Mouse (Mus musculus) thymus, postnatal 14 days (tissue): ENCODE data around the gene Zfp950.

Source experiments
- DNase-seq: peaks from one replicate; pipeline ENCODE4 v3.0.0; 2021

Zfp950 gene

DNA sequence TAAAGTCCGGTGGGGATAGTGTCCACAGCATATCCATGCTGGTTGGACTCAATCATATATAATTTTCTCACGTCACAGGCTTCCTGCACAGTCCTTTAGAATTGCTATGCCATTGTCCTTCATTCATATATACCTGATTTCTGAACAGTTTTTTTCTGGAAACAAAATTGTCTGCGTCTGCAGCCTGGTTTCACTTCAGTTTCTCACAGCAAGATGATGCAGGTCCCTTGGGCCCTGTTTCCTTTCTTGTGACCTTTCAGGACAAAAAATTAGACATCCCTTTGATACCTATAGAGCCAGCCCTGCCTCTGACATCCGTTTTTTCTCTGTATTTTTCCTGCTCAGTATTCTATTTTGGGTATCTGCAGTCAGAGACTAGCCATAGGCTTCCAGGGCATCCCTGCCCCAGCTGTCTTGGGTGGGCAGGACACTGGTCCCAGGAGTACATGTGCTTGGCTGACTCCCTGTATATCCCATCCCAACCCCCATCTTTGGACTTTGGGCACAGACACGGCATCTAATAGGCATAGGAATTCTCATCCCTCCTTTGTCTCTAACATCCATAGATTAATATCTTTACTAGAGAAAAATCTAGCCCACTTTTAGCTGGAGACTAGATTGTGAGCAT lies 83.7 kb downstream of the Zfp950 start:
- no peak for DNase-seq

DNA sequence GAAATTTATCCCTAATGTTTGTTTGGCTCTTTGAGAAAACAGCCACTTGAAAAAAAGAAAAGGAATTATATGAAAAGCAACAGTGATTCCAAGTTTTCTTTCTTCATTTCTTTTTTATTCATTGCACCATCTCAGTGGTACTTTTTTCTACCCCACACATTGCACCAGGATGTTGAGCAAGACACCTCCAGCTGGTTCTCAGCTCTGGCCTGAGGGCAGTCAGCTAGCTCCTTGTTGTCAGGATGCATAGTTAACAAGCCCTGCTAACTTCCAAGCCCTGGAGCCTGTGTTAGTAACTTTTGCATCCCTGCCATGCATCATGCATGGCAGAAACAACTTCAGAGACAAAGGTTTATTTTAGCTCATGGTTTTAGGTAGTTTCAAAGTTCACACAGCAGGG lies 87.9 kb downstream of the Zfp950 start:
- DNase-seq = no peak

DNA sequence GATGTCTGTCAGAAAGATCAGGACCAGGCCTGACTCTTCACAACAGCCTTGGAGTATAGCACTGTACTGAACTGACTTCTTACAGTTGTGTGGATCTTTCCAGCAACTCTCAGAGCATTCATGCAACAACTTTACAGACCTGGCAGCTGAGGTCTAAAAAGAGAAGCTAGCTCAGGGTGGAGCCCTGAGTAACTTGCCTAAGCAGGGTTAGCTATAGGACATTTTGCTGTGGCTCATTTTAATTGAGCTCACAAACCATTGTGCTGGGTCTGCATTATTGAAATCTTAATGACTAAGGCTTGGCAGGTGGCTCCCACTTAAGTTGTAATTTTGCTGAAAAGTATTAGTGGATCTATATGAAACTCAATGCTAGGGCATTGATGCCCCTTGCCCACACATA lies 88.6 kb downstream of the Zfp950 start:
- no peak for DNase-seq

DNA sequence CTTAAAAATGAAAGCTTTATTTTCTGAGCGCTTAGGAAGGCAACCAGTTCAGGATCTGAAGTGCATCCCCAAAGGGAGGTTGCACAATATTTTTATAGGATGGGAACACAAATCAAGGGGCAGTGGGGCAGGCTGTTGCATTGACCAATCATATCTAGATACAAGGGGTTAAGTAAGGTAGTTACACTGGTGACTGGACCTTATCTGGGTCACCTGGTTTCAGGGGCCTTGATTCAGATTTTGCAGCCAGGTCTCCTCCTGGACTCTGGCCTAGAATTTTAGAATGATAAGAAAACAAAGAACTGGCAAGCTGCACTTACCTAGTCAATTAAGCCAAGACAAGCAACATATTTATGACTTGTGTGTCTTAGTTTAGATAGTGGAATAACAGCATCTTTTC lies 89.5 kb downstream of the Zfp950 start:
- DNase-seq = no peak

GRCm38 (mm10) chr19:61049413-61049812 lies 91.2 kb downstream of the Zfp950 start:
- no peak for DNase-seq

DNA sequence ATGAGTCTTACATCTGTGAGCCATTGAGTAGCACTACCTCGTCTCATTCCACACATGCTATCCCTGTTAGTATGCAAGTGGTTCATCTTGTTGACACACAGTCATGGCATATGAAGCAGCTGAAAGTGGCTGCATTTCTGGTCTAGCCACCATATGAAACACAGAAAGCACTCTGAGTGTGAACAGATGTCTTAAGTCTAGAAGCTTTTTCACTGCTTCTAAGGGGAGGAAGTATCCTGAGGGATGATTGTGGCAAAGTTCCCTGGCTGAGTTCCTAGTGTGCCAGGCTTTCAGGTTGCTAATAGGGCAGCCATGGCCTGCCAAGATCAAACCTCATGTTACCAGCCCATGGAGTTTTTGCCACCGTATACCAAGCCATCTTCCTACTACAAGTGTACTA lies 92.0 kb downstream of the Zfp950 start:
- no peak for DNase-seq

GRCm38 (mm10) chr19:61039151-61039550 lies 101.5 kb downstream of the Zfp950 start:
- DNase-seq = no peak

- DNase-seq = no peak
These were observed 109.1 kb downstream of the Zfp950 start for GRCm38 (mm10) chr19:61031570-61031969.

GRCm38 (mm10) chr19:61021939-61022566 lies 118.6 kb downstream of the Zfp950 start:
- DNase-seq = no peak

- no peak for DNase-seq
These were observed 119.1 kb downstream of the Zfp950 start for GRCm38 (mm10) chr19:61021502-61021901.

DNA sequence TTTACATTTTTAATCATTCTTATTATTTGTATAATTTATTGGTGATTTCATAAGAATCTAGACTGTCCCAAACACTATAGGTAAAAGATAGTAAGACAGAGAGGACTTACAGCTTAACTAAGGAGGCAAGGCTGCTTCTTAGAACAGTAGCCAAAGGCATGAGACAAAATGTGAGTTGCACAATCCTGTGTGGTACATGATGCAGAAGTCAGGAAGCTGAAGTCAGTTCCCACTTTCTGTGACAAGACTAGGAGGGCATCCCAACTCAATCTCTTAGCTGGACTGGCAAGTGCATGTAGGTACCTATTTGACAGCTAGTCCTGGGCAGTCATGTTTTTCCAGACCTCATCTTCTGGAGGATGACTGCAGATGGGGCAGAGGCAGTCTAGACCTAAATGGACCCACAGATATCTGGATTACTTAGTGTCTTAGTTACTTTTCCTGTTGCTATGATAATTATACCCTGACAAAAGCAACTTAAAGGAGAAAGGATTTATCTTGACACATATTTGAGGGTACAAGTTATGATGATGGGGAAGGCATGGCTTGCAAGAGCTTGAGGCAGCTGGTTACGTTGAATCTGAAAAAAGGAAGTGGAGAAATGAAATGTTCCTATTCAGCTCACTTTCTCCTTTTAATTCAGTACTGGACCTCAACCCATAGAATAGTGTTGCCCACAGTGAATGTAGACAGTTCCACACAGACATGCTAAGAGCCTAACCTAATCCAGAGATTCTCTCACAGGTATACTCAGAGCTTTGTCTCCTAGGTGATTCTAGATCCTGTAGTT lies 123.0 kb downstream of the Zfp950 start:
- no peak for DNase-seq

GRCm38 (mm10) chr19:61009266-61009665 lies 131.4 kb downstream of the Zfp950 start:
- no peak for DNase-seq
